Mouse (Mus musculus) common myeloid progenitor, adult 5-6 weeks (primary cell): ENCODE results near the gene Syt12. TPM values are rescaled to one million over a fixed set of nuclear protein-coding genes. Genes with fewer than 3 reads are reported as not detected.

Source experiments
- ATAC-seq: replicated peaks from 2 replicates; pipeline ENCODE4 v1.8.0; 2016; ENCODE audit warnings: low read depth, mild to moderate bottlenecking, moderate TSS enrichment, inconsistent platforms; ENCODE audit not compliant: poor library complexity, severe bottlenecking
- total RNA-seq: library from RNA; stranded (forward); fragments of 200-1000, 187-1606 nt; gene quantifications from 2 replicates; pipeline ENCODE4 v1.2.3, GENCODE M21; 2017

Gene Syt12
- total RNA-seq, 1 experiment from 2014 or later = not detected

GRCm38 (mm10) chr19:4419711-4420110 lies 57.5 kb downstream of the Syt12 start:
- no peak for ATAC-seq

GRCm38 (mm10) chr19:4417713-4418112 lies 59.5 kb downstream of the Syt12 start:
- ATAC-seq = no peak

DNA sequence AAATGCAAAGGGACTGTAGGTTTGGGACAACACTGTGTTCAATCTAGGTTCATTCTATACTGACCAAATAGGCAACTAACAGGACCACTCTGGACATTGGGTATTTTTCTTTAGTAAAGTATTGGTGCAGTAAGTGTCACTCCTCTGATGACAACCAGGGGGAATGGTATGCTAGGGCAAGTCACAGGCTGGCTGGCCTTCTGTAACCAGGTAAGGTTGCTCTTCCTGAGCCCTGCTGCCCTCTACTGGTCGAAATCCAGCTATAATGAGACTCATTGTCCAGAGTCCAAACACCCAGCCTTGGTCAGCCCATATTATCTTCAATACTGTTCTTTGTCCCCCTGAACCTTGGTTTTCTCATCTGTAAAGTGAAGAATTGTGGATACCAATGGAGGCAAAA lies 60.1 kb downstream of the Syt12 start:
- ATAC-seq = peak; percentile 90

GRCm38 (mm10) chr19:4414631-4415030 lies 62.6 kb downstream of the Syt12 start:
- ATAC-seq = no peak

- ATAC-seq = peak; percentile 77
Observed at GRCm38 (mm10) chr19:4409062-4409461, 68.2 kb downstream of the Syt12 start.

DNA sequence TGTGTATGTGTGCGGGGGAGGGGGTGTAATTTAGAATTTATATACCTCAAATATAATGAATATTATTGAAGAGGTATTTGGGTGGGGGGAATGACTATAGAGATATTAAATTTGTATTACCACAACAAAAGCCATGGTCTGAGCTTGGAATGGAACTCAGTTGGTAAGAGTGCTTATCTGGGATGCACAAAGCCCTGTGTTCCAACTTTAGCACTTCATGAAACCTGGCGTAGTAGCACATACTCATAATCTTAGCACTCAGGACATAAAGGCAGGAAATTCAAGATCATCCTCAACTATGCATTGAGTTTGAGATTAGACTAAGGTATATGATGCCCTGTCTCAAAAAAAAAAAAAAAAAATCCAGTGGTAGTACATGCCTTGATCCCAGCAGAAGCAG lies 72.4 kb downstream of the Syt12 start:
- ATAC-seq = no peak

GRCm38 (mm10) chr19:4398959-4399358 lies 78.3 kb downstream of the Syt12 start:
- no peak for ATAC-seq

DNA sequence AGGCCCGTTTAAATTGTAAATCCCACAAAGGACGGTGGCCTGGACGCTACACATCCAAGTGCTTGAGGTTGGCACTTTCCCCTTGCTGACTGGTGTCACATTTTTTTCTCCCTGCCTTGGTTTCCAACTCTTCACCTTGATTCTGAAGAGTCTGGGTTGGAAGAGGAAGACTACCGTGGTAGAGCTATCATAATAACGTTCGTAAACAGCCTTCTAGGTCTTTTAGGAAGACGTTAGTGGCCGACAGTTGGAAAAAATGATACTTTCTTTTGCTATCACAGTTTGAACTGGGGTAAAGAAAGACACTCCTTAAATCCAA lies 78.7 kb downstream of the Syt12 start:
- ATAC-seq = no peak

DNA sequence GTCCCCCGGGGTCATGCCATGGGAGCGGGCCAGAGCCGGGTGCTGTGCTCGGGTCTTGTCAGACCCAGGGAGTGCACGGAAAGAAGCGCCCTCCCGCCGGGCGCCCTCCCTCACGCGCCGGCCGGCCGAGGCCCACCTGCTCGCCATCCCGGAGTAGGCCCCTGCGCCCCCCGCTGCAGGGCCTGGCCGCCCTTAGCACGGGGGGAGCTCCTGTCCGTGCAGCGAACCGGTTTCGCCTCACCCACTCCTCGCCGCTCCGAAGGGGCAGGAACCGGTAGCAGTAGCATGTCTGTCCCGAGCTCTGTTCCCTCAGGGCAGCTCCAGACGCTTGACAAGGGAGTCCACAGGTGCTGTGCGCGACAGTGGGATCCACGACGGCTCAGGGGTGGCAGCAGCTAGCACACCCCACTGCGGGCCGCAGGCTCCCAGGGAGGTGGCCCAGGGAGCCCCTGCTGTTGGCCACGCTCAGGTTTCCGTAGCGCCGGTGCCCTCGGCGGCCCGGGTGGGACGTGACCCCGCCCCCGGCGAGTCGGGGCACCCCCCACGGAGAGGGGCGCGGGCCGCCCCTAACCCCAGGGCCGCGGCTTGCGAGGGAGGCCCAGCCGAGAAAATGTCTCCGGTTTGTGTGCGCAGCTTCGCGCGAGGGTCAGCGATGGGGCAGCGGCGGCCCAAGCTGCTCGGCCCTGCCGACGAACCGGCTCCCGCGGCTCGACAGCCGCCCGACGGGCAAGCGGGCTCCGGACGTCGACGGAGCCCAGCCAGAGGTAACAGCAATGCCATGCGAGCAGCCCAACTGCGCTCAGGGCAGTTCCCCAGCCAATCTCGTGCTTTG lies 79.2 kb downstream of the Syt12 start, which contains the start of gene Kdm2a:
Gene Kdm2a (minus strand): TSS at position 488 of the 832 bp plus-strand sequence.
- ATAC-seq = 0 out of 2 replicates have a peak, but pooled peaks have one; percentile 5

DNA sequence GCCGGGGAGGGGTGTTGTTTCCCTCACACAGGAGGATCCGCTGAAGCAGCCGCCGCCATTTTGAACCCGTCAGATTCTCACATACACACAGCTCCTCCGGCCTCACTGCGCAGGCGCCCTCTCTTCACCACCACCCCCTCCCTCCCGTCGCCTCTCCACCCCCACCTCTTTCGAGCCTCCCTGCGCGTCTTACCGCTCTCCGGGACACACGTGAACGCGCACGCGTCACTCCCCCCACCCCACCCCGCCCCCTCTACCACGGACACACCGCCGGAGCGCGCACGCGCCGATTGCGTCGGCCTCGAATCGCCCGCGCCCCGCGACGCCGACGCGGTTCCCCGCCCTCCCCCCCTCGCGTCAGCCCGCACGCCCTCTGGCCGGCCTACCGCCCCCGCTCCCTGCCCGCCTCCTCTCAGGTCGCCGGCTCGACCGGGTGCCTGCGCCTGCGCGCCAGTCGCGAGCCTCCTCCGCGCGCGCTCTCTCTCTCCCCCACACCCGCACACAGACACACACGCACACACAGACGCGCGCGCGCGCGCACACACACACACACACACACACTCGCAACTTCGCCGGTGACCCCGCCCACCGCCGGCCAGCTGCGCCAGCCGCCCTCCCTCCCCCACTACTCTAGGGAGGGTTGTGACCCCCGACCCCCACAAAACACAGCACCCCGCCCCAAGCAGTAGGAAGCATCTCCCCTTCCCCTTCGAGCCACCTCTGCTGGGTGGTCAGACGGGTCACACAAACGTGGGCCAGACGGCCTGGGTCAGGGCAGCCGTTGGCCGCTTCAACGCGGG lies 80.0 kb downstream of the Syt12 start:
- peak; percentile 92 for ATAC-seq

- no peak for ATAC-seq
Observed at GRCm38 (mm10) chr19:4396081-4396997, 80.9 kb downstream of the Syt12 start.

Other genes starting within 250 kb of the Syt12 start
- 64.3 and 74.0 TPM in 2 replicates for gene Pold4, start 245.5 kb downstream of the Syt12 start, total RNA-seq
- 13.6 and 22.7 TPM in 2 replicates for gene Ssh3, start 208.3 kb downstream of the Syt12 start, total RNA-seq
- 0.58 and 3.7 TPM in 2 replicates for gene Ankrd13d, start 194.3 kb downstream of the Syt12 start, total RNA-seq
- gene Grk2, start 171.2 kb downstream of the Syt12 start, total RNA-seq = 186 and 204 TPM in 2 replicates
- gene Kdm2a, start 79.2 kb downstream of the Syt12 start, total RNA-seq = 73.3 and 90.3 TPM in 2 replicates
- 0.73 TPM in 1 of 2 replicates, not detected in the other for gene Rhod, start 38.0 kb downstream of the Syt12 start, total RNA-seq
- gene 2010003K11Rik, start 21.1 kb upstream of the Syt12 start, total RNA-seq = not detected in 2 replicates
- gene Pcx, start 33.0 kb upstream of the Syt12 start, total RNA-seq = 1.6 and 1.8 TPM in 2 replicates
- 2.6 and 2.9 TPM in 2 replicates for gene Lrfn4, start 138.2 kb upstream of the Syt12 start, total RNA-seq
- gene Rce1, start 148.2 kb upstream of the Syt12 start, total RNA-seq = 19.7 and 27.5 TPM in 2 replicates
- not detected in 2 replicates for gene Gm960, start 221.2 kb upstream of the Syt12 start, total RNA-seq
- gene Sptbn2, start 233.7 kb upstream of the Syt12 start, total RNA-seq = under 0.01 and 0.10 TPM in 2 replicates